Comparison of ENCODE assay signal across 10 mouse cellular contexts in genomic region chr3:143240545-143241383, GRCm38 (mm10).
DNase-seq lines count a peak whose midpoint lies in the region; ATAC-seq and TF ChIP-seq lines count a peak whose summit lies in the region.
"Had no signal": no experiment of that assay in that cellular context is flagged by ENCODE, and none has a peak within 500 bp of the region (broad histone marks: within the 10 kb centered on the region; RNA-seq: fewer than 3 reads in every experiment).

No protein-coding gene starts in this region.

- TF ChIP-seq CTCF in heart, postnatal 0 days (IDR thresholded peaks at IDR 0.05; ENCODE audit: low read depth) = peak; percentile 33; the same call in 1 of the 2 replicates
- peak; percentile 53 for TF ChIP-seq CTCF in lung, postnatal 0 days (IDR thresholded peaks at IDR 0.05)
- peak; percentile 85 for TF ChIP-seq CTCF in midbrain, postnatal 0 days (IDR thresholded peaks at IDR 0.05)

- no peak overlapping the region for H3K9ac ChIP-seq in heart, postnatal 0 days (replicated peaks; ENCODE audit: low read depth, low read length)
- no peak overlapping the region for H3K9ac ChIP-seq in lung, postnatal 0 days (replicated peaks; ENCODE audit: low read depth)
- no peak overlapping the region for H3K9ac ChIP-seq in midbrain, postnatal 0 days (replicated peaks; ENCODE audit: low read length, poor library complexity, severe bottlenecking)
- H3K9ac ChIP-seq: midbrain, embryonic 12.5 days had no signal

- H3K9me3 ChIP-seq in heart, postnatal 0 days (replicated peaks; ENCODE audit: control insufficient read depth, low read length) = no peaks in the 10 kb centered on the region
- H3K9me3 ChIP-seq in heart, embryonic 10.5 days = no peaks in the 10 kb centered on the region
- no peaks in the 10 kb centered on the region for H3K9me3 ChIP-seq in lung, postnatal 0 days (ENCODE audit: low read length)
- no peaks in the 10 kb centered on the region for H3K9me3 ChIP-seq in midbrain, postnatal 0 days (ENCODE audit: low read length)
- H3K9me3 ChIP-seq: midbrain, embryonic 12.5 days had no signal

- H3K4me3 ChIP-seq in heart, postnatal 0 days (ENCODE audit: low read depth, low read length) = no peak overlapping the region
- no peak overlapping the region for H3K4me3 ChIP-seq in heart, embryonic 10.5 days
- H3K4me3 ChIP-seq in lung, postnatal 0 days (ENCODE audit: low read depth, low read length) = no peak overlapping the region
- no peak overlapping the region for H3K4me3 ChIP-seq in midbrain, postnatal 0 days (ENCODE audit: low read depth, low read length)
- H3K4me3 ChIP-seq: midbrain, embryonic 12.5 days had no signal

- no peak overlapping the region for H3K27ac ChIP-seq in heart, postnatal 0 days (ENCODE audit: low read depth)
- H3K27ac ChIP-seq in heart, embryonic 10.5 days = no peak overlapping the region
- no peak overlapping the region for H3K27ac ChIP-seq in lung, postnatal 0 days (ENCODE audit: low read length)
- no peak overlapping the region for H3K27ac ChIP-seq in midbrain, postnatal 0 days (ENCODE audit: low read depth, low read length)
- H3K27ac ChIP-seq: midbrain, embryonic 12.5 days had no signal

- H3K4me1 ChIP-seq in heart, postnatal 0 days (ENCODE audit: control insufficient read depth, insufficient read depth) = no peaks in the 10 kb centered on the region
- no peaks in the 10 kb centered on the region for H3K4me1 ChIP-seq in heart, embryonic 10.5 days
- no peaks in the 10 kb centered on the region for H3K4me1 ChIP-seq in lung, postnatal 0 days (ENCODE audit: insufficient read depth, low read depth, low read length)
- no peaks in the 10 kb centered on the region for H3K4me1 ChIP-seq in midbrain, postnatal 0 days (ENCODE audit: insufficient read depth, low read length)
- H3K4me1 ChIP-seq: midbrain, embryonic 12.5 days had no signal

- no peaks in the 10 kb centered on the region for H3K36me3 ChIP-seq in heart, postnatal 0 days (replicated peaks; ENCODE audit: control insufficient read depth, insufficient read depth, low read length)
- H3K36me3 ChIP-seq in heart, embryonic 10.5 days = no peaks in the 10 kb centered on the region
- H3K36me3 ChIP-seq in lung, postnatal 0 days (ENCODE audit: insufficient read depth, low read length) = no peaks in the 10 kb centered on the region
- no peaks in the 10 kb centered on the region for H3K36me3 ChIP-seq in midbrain, postnatal 0 days (ENCODE audit: insufficient read depth, low read length)
- H3K36me3 ChIP-seq: midbrain, embryonic 12.5 days had no signal

- DNase-seq in heart, postnatal 0 days (ENCODE audit: low spot score) = no peak
- no peak for DNase-seq in heart, embryonic 10.5 days (ENCODE audit: low spot score)
- peak; percentile 27 for DNase-seq in lung, postnatal 0 days (ENCODE audit: low spot score)
- no peak for DNase-seq in lung, postnatal 25 days (ENCODE audit: low spot score)
- DNase-seq in embryo, embryonic 11.5 days (ENCODE audit: low read depth, low spot score) = peak; percentile 5
- DNase-seq in midbrain, postnatal 0 days (ENCODE audit: low spot score) = peak; percentile 74
- DNase-seq in thymus, postnatal 25 days = no peak
- no peak for DNase-seq in spleen, postnatal 14 days (ENCODE audit: low spot score in 2 of 2)
- DNase-seq: adrenal gland, postnatal 14 days had no signal

- H3K27me3 ChIP-seq in heart, postnatal 0 days (ENCODE audit: control insufficient read depth, insufficient read depth, low read length) = no peaks in the 10 kb centered on the region
- no peaks in the 10 kb centered on the region for H3K27me3 ChIP-seq in heart, embryonic 10.5 days (ENCODE audit: insufficient read depth, poor library complexity, severe bottlenecking)
- H3K27me3 ChIP-seq in lung, postnatal 0 days (replicated peaks; ENCODE audit: insufficient read depth, low read length) = no peaks in the 10 kb centered on the region
- no peaks in the 10 kb centered on the region for H3K27me3 ChIP-seq in midbrain, postnatal 0 days (ENCODE audit: insufficient read depth, low read length)
- H3K27me3 ChIP-seq: midbrain, embryonic 12.5 days had no signal

- ATAC-seq in heart, postnatal 0 days (ENCODE audit: insufficient read depth, low read depth) = no peak
- ATAC-seq in lung, postnatal 0 days = no peak
- ATAC-seq in midbrain, postnatal 0 days (ENCODE audit: low FRiP score) = 0 out of 2 replicates have a peak, but pooled peaks have one; percentile 20

- H3K4me2 ChIP-seq in heart, postnatal 0 days (ENCODE audit: low read depth, low read length) = no peak overlapping the region
- H3K4me2 ChIP-seq in lung, postnatal 0 days (replicated peaks; ENCODE audit: low read depth, low read length) = no peak overlapping the region
- H3K4me2 ChIP-seq in midbrain, postnatal 0 days (ENCODE audit: low read depth, low read length, poor library complexity, severe bottlenecking) = no peak overlapping the region
- H3K4me2 ChIP-seq: midbrain, embryonic 12.5 days had no signal

- TF ChIP-seq EP300 in heart, postnatal 0 days (IDR thresholded peaks at IDR 0.05; ENCODE audit: low read depth) = no peak
- TF ChIP-seq EP300 in lung, postnatal 0 days (IDR thresholded peaks at IDR 0.05) = no peak

- 71% methylated on average over 7 of the region's 7 CpGs for WGBS in heart, postnatal 0 days
- 67% methylated on average over 7 of the region's 7 CpGs for WGBS in heart, embryonic 10.5 days
- WGBS in lung, postnatal 0 days = 72% methylated on average over 7 of the region's 7 CpGs
- WGBS in midbrain, postnatal 0 days = 78% methylated on average over 7 of the region's 7 CpGs

Comparison
In these comparisons a context has a peak if more than half of its experiments do, and no peak if none do; other contexts are left out.
1. DNase-seq: peak in lung, postnatal 0 days (single experiment), embryo, embryonic 11.5 days (single experiment) and midbrain, postnatal 0 days (single experiment); none in heart, postnatal 0 days (single experiment), heart, embryonic 10.5 days (single experiment), lung, postnatal 25 days (single experiment), thymus, postnatal 25 days (single experiment) and spleen, postnatal 14 days (0 of 2).
2. CTCF ChIP-seq: peak in every context shown above with its lines; median percentile 85 in midbrain, postnatal 0 days; 53 in lung, postnatal 0 days; 33 in heart, postnatal 0 days.